Mouse (Mus musculus) hindbrain, embryonic 16.5 days (tissue): ENCODE measurements around the gene Ccdc43. TPM values are rescaled to one million over a fixed set of nuclear protein-coding genes. Genes with fewer than 3 reads are reported as not detected.

ENCODE experiments used
- ATAC-seq: fragments of 200-750 bp; cut with Nextera tagmentation; 2 replicates; pipeline ENCODE4 v1.8.0; 2017; ENCODE audit warnings: moderate TSS enrichment, moderate library complexity
- H3K27ac ChIP-seq: fragments of 300-500 bp; sonication (generic); 2 replicates; pipeline ENCODE4 v1.5.1; 2014; ENCODE audit warnings: low read depth, mild to moderate bottlenecking, control low read depth, low read length, moderate library complexity
- H3K27me3 ChIP-seq: fragments of 300-500 bp; sonication (generic); replicated peaks from 2 replicates; pipeline ENCODE4 v1.6.1; 2014; ENCODE audit warnings: low read length; ENCODE audit not compliant: control insufficient read depth, insufficient read depth
- H3K36me3 ChIP-seq: fragments of 300-500 bp; sonication (generic); 2 replicates; pipeline ENCODE4 v1.6.1; 2014; ENCODE audit warnings: mild to moderate bottlenecking, low read length, moderate library complexity, mixed read lengths; ENCODE audit not compliant: control insufficient read depth, insufficient read depth
- H3K4me1 ChIP-seq: fragments of 300-500 bp; sonication (generic); 2 replicates; pipeline ENCODE4 v1.6.1; 2014; ENCODE audit warnings: low read depth, low read length; ENCODE audit not compliant: control insufficient read depth, insufficient read depth
- H3K4me2 ChIP-seq: fragments of 300-500 bp; sonication (generic); 2 replicates; pipeline ENCODE4 v1.6.1; 2014; ENCODE audit warnings: mild to moderate bottlenecking, low read length, control low read depth, moderate library complexity
- H3K4me3 ChIP-seq: fragments of 300-500 bp; sonication (generic); 2 replicates; pipeline ENCODE4 v1.5.1; 2014; ENCODE audit warnings: mild to moderate bottlenecking, low read length, control low read depth, moderate library complexity
- H3K9ac ChIP-seq: fragments of 300-500 bp; sonication (generic); 2 replicates; pipeline ENCODE4 v1.6.1; 2014; ENCODE audit warnings: low read depth, mild to moderate bottlenecking, control low read depth, low read length, moderate library complexity
- H3K9me3 ChIP-seq: fragments of 300-500 bp; sonication (generic); 2 replicates; pipeline ENCODE4 v1.6.1; 2014; ENCODE audit warnings: mild to moderate bottlenecking, low read length, moderate library complexity; ENCODE audit not compliant: control insufficient read depth
- WGBS: fragments of 180-500 bp; shearing (Covaris S2); extraction: QIAGEN DNeasy Blood & Tissue Kit; methylation state at CpG from one replicate; pipeline ENCODE4 v1.1.7; 2014; 5-methylcytosine and 5-hydroxymethylcytosine counted together
- polyA plus RNA-seq: library from polyadenylated mRNA; unstranded; fragments of >200 nt; fragmentation: Nextera tagmentation; extraction: Ambion mirVana; gene quantifications from 2 replicates; pipeline ENCODE4 v1.2.1, GENCODE M21; 2015

Gene Ccdc43
- polyA plus RNA-seq, 1 experiment from 2014 or later = 33.3 TPM

GRCm38 (mm10) chr11:102695289-102695688 is 2.3 kb downstream of the Ccdc43 start:
- no peak overlapping the region for H3K27ac ChIP-seq
- peaks cover 6% of the 10 kb centered on the region for H3K36me3 ChIP-seq
- no peak overlapping the region for H3K4me3 ChIP-seq
- no peak overlapping the region for H3K9ac ChIP-seq
- H3K9me3 ChIP-seq = no peaks in the 10 kb centered on the region
- 92% methylated on average over 7 of the region's 7 CpGs for WGBS
- no peak overlapping the region for H3K4me2 ChIP-seq
- H3K27me3 ChIP-seq = no peaks in the 10 kb centered on the region
- no peak for ATAC-seq
- H3K4me1 ChIP-seq = peaks cover 16% of the 10 kb centered on the region

DNA sequence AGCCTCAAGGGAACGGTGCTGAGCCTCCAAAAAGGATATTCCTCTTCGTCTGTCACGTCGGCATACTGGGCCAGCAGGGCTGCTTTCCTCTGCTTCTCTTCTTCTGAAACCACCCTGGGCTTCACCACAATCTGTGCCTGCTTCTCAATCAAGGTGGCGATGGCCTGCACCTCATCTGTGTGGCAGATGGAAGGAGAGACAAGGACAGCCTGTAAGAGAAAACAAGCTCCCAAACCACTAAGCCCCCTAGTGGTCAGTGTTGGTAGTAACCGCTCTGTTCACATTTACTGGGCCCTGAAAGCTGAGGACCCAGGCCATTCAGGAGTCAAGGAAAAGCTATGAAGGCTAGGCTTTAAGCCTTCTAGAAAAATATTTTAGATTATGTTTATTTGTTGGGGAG is 7.4 kb downstream of the Ccdc43 start:
- Histone ChIP-seq H3K4me2 (no peak overlapping the region), H3K36me3 (peaks cover 14% of the 10 kb centered on the region), H3K27ac (no peak overlapping the region), H3K9me3 (no peaks in the 10 kb centered on the region), H3K9ac (no peak overlapping the region), H3K4me3 (no peak overlapping the region), H3K27me3 (no peaks in the 10 kb centered on the region), H3K4me1 (no peaks in the 10 kb centered on the region)
- WGBS = 63% methylated on average over 6 of the region's 6 CpGs
- no peak for ATAC-seq

DNA sequence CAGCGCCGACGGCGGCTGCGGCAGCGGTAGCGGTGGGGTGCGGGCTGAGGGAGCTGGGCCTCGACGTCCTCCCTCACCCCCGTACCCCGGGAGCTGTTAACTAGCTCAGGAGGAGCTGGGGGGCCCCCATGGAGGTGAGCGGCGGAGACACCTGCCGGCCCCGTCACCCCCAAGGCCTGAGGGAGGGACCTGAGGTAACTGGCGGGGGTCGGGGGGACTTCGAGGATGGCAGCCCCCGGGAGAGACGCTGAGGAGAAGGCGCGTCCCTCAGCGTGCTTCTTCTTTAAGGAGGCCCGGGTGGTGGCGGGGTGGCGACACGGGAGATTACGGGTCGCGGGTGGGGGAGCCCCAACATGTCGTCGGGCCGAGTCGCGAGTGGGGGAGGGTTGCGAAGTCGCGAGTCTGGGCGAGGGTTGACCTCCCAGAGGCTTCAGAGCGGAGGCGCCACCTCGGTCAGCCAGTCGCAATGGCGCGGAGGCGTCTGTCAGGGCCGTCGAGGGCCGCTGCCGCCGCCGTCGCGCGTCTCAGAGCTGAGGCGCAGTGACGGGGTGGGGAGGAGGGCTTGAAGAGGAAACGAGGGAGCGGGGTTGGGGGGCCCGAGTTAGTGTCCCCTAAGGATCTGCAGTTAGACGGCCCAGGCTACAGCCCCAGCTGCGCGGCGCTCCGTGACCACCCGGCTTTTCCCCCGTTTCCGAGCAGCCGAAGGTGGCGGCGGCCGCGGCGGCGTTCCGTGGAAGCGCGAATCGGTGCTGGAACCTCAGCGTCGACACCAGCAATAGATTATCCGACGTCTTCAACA is 31.7 kb downstream of the Ccdc43 start:
- peaks cover 11% of the 10 kb centered on the region for H3K27me3 ChIP-seq
- no peaks in the 10 kb centered on the region for H3K4me1 ChIP-seq
- H3K9ac ChIP-seq = no peak overlapping the region
- ATAC-seq = no peak
- 46% methylated on average over 78 of the region's 84 CpGs for WGBS
- H3K36me3 ChIP-seq = no peaks in the 10 kb centered on the region
- no peak overlapping the region for H3K27ac ChIP-seq
- peak overlapping the region; percentile 21; the same call in 1 of the 2 replicates for H3K4me2 ChIP-seq
- H3K9me3 ChIP-seq = peaks cover 12% of the 10 kb centered on the region
- peak overlapping the region; percentile 8; the same call in 1 of the 2 replicates for H3K4me3 ChIP-seq

- H3K27ac ChIP-seq = no peak overlapping the region
- ATAC-seq = no peak
- H3K4me1 ChIP-seq = no peaks in the 10 kb centered on the region
- H3K4me3 ChIP-seq = peak overlapping the region; percentile 2; the same call in 1 of the 2 replicates
- H3K4me2 ChIP-seq = peak overlapping the region; percentile 21; the same call in 1 of the 2 replicates
- peaks cover 12% of the 10 kb centered on the region for H3K9me3 ChIP-seq
- H3K9ac ChIP-seq = no peak overlapping the region
- peaks cover 11% of the 10 kb centered on the region for H3K27me3 ChIP-seq
- no peaks in the 10 kb centered on the region for H3K36me3 ChIP-seq
- WGBS = 54% methylated on average over 33 of the region's 33 CpGs
Observed at GRCm38 (mm10) chr11:102665151-102665550, 32.4 kb downstream of the Ccdc43 start.

DNA sequence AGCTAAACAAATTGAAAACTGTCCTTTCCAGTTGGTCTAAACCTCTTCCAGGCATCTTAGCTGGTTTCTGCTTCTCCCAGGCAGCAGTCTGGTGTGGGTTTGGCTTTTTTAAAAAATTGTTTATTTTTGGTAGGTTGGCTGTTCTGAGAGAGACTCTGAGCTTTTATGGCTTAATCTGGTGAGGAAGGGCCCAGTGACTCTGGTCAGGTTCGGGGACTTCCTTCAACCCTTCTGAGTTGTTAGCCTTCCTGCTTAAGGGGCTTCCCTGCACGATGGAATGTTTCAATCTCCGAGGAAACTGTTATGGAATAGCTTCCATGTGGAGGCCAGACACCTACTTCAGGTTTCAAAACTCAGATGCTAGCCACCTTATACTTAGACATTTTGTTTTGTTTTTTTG is 34.2 kb downstream of the Ccdc43 start, which contains the start of gene Meioc:
Meioc (plus strand) TSS at position 301 of the 400 bp plus-strand sequence.
- Histone ChIP-seq H3K36me3 (no peaks in the 10 kb centered on the region), H3K9ac (no peak within 1 kb of the TSS), H3K9me3 (peaks cover 12% of the 10 kb centered on the region), H3K27ac (no peak within 1 kb of the TSS), H3K4me2 (no peak within 1 kb of the TSS), H3K4me1 (no peaks in the 10 kb centered on the region), H3K4me3 (no peak within 1 kb of the TSS), H3K27me3 (peaks cover 11% of the 10 kb centered on the region)
- ATAC-seq = no peak
- WGBS = 89% methylated on average over 3 of the region's 3 CpGs

GRCm38 (mm10) chr11:102656931-102657330 is 40.7 kb downstream of the Ccdc43 start:
- Histone ChIP-seq H3K9ac (no peak overlapping the region), H3K9me3 (no peaks in the 10 kb centered on the region), H3K27me3 (no peaks in the 10 kb centered on the region), H3K27ac (no peak overlapping the region), H3K36me3 (no peaks in the 10 kb centered on the region), H3K4me1 (no peaks in the 10 kb centered on the region), H3K4me3 (no peak overlapping the region), H3K4me2 (no peak overlapping the region)
- WGBS = 63% methylated on average over 6 of the region's 6 CpGs
- no peak for ATAC-seq

GRCm38 (mm10) chr11:102656326-102656926 is 41.2 kb downstream of the Ccdc43 start:
- Histone ChIP-seq H3K27me3 (no peaks in the 10 kb centered on the region), H3K9ac (no peak overlapping the region), H3K4me1 (no peaks in the 10 kb centered on the region), H3K4me3 (no peak overlapping the region), H3K4me2 (no peak overlapping the region), H3K9me3 (no peaks in the 10 kb centered on the region), H3K36me3 (no peaks in the 10 kb centered on the region), H3K27ac (no peak overlapping the region)
- 25% methylated on average over 4 of the region's 4 CpGs for WGBS
- ATAC-seq = no peak

- Histone ChIP-seq H3K36me3 (no peaks in the 10 kb centered on the region), H3K9ac (no peak overlapping the region), H3K27me3 (no peaks in the 10 kb centered on the region), H3K27ac (no peak overlapping the region), H3K4me3 (no peak overlapping the region), H3K9me3 (no peaks in the 10 kb centered on the region), H3K4me1 (no peaks in the 10 kb centered on the region), H3K4me2 (no peak overlapping the region)
- WGBS = 78% methylated on average over 8 of the region's 8 CpGs
- ATAC-seq = no peak
Observed at GRCm38 (mm10) chr11:102655888-102656287, 41.7 kb downstream of the Ccdc43 start.

GRCm38 (mm10) chr11:102652844-102653243 is 44.7 kb downstream of the Ccdc43 start:
- Histone ChIP-seq H3K4me2 (no peak overlapping the region), H3K9ac (no peak overlapping the region), H3K27ac (no peak overlapping the region), H3K36me3 (no peaks in the 10 kb centered on the region), H3K4me1 (no peaks in the 10 kb centered on the region), H3K9me3 (no peaks in the 10 kb centered on the region), H3K4me3 (no peak overlapping the region), H3K27me3 (no peaks in the 10 kb centered on the region)
- ATAC-seq = no peak
- WGBS = 67% methylated on average over 3 of the region's 3 CpGs
